Mouse (Mus musculus) heart, embryonic 15.5 days (tissue): ENCODE data around the gene Siglec1. TPM values are rescaled to one million over a fixed set of nuclear protein-coding genes. Genes with fewer than 3 reads are reported as not detected.
A peak's percentile ranks its signal among the peaks of the same experiment; 100 is the strongest.
"Not testable (repeated sequence)": the region's sequence is repeated elsewhere in the genome, so short reads cannot be mapped to it uniquely, and the experiment has no call there.

ENCODE experiments used
- ATAC-seq: fragments of 200-750 bp; cut with Nextera tagmentation; replicated peaks from 2 replicates; pipeline ENCODE4 v1.8.0; 2017; ENCODE audit warnings: low read depth, moderate TSS enrichment; ENCODE audit not compliant: insufficient number of reproducible peaks, insufficient read depth, low FRiP score
- H3K27ac ChIP-seq: fragments of 300-500 bp; sonication (generic); 2 replicates; pipeline ENCODE4 v1.5.1; 2015; ENCODE audit warnings: mild to moderate bottlenecking, inconsistent platforms
- H3K27me3 ChIP-seq: fragments of 300-500 bp; sonication (generic); 2 replicates; pipeline ENCODE4 v1.6.1; 2015; ENCODE audit warnings: inconsistent platforms
- H3K36me3 ChIP-seq: fragments of 300-500 bp; sonication (generic); 2 replicates; pipeline ENCODE4 v1.6.1; 2015; ENCODE audit warnings: mild to moderate bottlenecking, inconsistent platforms
- H3K4me1 ChIP-seq: fragments of 300-500 bp; sonication (generic); replicated peaks from 2 replicates; pipeline ENCODE4 v1.6.1; 2015; ENCODE audit warnings: inconsistent platforms
- H3K4me2 ChIP-seq: fragments of 300-500 bp; sonication (generic); 2 replicates; pipeline ENCODE4 v1.6.1; 2015; ENCODE audit warnings: inconsistent platforms, mild to moderate bottlenecking, moderate library complexity
- H3K4me3 ChIP-seq: fragments of 300-500 bp; sonication (generic); 2 replicates; pipeline ENCODE4 v1.5.1; 2015; ENCODE audit warnings: mild to moderate bottlenecking, inconsistent platforms
- H3K9ac ChIP-seq: fragments of 300-500 bp; sonication (generic); 2 replicates; pipeline ENCODE4 v1.6.1; 2015; ENCODE audit warnings: mild to moderate bottlenecking, inconsistent platforms
- H3K9me3 ChIP-seq: fragments of 300-500 bp; sonication (generic); replicated peaks from 2 replicates; pipeline ENCODE4 v1.6.1; 2016; ENCODE audit warnings: inconsistent platforms
- WGBS: fragments of 180-500 bp; shearing (Covaris S2); methylation state at CpG from one replicate; pipeline ENCODE4 v1.1.7; 2015; ENCODE audit warnings: mixed read lengths; 5-methylcytosine and 5-hydroxymethylcytosine counted together
- microRNA-seq: library from miRNA; unstranded; fragments of <30 nt; microRNA quantifications from one replicate; pipeline ENCODE4, GENCODE M21; 2016
- polyA plus RNA-seq: library from polyadenylated mRNA; unstranded; fragments of >200 nt; fragmentation: Nextera tagmentation; extraction: Ambion mirVana; gene quantifications from 2 replicates; pipeline ENCODE4 v1.2.1, GENCODE M21; 2015

The Siglec1 gene
- polyA plus RNA-seq, 1 experiment from 2014 or later: 0.43 TPM

DNA sequence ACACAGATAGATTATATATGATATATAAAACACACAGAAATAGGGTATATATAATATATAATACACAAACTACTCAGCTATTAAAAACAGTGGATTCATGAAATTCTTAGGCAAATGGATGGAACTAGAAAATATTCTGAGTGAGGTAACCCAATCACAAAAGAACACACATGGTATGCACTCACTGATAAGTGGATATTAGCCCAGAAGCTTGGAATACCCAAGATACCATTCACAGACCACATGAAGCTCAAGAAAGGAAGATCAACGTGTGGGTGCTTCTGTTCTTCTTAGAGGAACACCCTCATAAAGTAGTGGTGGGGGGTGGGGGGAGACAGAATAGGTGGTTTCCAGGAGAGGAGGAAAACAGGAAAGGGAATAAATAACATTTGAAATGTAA lies 55.2 kb downstream of the Siglec1 start:
- not testable (repeated sequence) for H3K27me3 ChIP-seq, H3K4me2 ChIP-seq, H3K9me3 ChIP-seq, H3K27ac ChIP-seq, ATAC-seq, H3K4me1 ChIP-seq, H3K4me3 ChIP-seq, H3K9ac ChIP-seq, H3K36me3 ChIP-seq
- WGBS: 35% methylated on average over 1 of the region's 1 CpGs

DNA sequence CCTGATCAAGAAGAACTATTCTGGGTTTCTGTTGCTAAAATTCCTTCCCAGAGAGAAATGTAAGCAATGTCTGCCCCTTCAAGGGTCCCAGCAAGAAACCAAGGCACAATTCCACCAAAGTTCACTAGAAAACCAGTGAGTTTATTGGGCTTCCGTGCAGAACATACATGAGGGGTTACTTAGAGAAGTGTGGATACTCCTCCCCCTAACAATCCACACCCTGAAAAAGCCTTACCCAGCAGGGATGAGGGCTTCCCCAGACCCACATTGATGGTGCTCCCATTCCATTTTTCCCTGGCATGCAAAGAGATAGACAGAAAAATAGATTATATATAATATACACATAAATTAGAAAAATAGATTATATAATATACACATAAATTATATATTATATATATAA lies 55.6 kb downstream of the Siglec1 start:
- no peak overlapping the region for H3K27ac ChIP-seq
- no peak for ATAC-seq
- H3K27me3 ChIP-seq: peaks cover 2% of the 10 kb centered on the region
- H3K9me3 ChIP-seq: peaks cover 5% of the 10 kb centered on the region; the same call in 1 of the 2 replicates
- no peak overlapping the region for H3K4me2 ChIP-seq
- H3K4me1 ChIP-seq: peaks cover 5% of the 10 kb centered on the region; the same call in 1 of the 2 replicates
- peaks cover 10% of the 10 kb centered on the region; the same call in 1 of the 2 replicates for H3K36me3 ChIP-seq
- no peak overlapping the region for H3K4me3 ChIP-seq
- 91% methylated on average over 1 of the region's 1 CpGs for WGBS
- no peak overlapping the region for H3K9ac ChIP-seq

DNA sequence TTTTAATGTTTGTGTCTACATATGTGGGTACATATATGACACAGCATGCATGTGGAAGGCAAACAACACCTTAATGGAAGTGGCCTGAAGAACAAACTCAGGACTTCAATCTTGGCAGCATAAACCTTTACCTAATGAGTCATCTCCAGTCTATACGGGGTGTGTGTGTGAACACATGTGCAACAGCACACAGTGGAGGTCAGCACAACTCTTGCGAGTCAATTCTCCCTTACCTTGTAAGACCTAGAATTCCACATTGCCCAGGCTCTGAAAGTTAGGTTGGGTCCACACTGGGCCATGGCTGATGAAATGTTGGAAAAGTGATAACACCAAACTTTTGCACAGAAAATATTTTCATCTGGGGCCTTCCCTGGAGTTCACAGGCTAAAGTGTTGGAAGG lies 56.0 kb downstream of the Siglec1 start:
- H3K36me3 ChIP-seq: peaks cover 10% of the 10 kb centered on the region; the same call in 1 of the 2 replicates
- peaks cover 5% of the 10 kb centered on the region; the same call in 1 of the 2 replicates for H3K4me1 ChIP-seq
- no peaks in the 10 kb centered on the region for H3K27me3 ChIP-seq
- peaks cover 5% of the 10 kb centered on the region; the same call in 1 of the 2 replicates for H3K9me3 ChIP-seq
- H3K4me2 ChIP-seq: no peak overlapping the region
- 82% methylated on average over 2 of the region's 2 CpGs for WGBS
- H3K27ac ChIP-seq: no peak overlapping the region
- no peak overlapping the region for H3K9ac ChIP-seq
- ATAC-seq: no peak
- no peak overlapping the region for H3K4me3 ChIP-seq

DNA sequence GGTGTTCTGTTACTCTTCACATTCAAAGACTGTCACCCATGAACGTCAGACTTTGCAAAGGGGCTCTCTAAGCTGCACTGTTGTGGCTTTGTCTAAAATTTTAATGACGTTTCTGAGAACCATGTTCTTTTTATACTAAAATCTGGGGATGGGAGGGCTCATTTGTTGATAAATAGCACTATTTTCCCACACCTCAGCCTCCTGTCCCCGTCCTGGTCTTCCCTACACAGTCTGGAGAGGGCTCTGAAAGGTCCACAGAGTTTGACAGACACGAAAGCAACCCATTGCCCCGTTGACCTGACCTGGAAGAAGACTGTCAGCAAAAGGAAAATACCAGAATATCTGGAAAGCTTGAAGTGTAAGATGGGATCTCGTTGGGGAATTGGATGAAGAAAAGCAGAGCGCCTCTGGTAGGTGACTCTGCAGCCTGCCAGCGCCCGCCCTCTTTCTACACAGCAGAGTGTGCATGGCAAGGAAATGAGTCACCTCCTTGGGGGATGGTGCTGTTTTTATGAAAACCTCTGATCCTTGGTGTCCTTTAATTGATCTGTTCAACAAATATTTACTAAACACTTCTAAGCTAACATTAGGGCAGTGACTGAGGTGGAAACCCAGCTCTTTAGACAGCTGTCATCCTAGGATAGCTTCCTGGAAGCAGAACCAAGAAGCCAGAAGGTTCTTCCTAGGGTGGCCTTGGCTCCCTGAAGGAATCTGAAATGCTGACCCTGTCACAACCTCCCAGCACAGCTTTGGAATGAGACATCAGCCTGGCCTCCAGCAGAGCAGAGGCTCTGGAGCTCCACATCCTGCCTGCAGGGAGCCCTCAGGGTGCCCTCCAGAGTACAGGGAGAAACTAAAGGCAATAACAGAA lies 57.3 kb downstream of the Siglec1 start:
- Histone ChIP-seq H3K4me1 (peaks cover 5% of the 10 kb centered on the region; the same call in 1 of the 2 replicates), H3K9ac (no peak overlapping the region), H3K36me3 (peaks cover 17% of the 10 kb centered on the region), H3K9me3 (peaks cover 5% of the 10 kb centered on the region; the same call in 1 of the 2 replicates), H3K4me2 (no peak overlapping the region), H3K27ac (peak overlapping the region; percentile 47), H3K4me3 (no peak overlapping the region), H3K27me3 (no peaks in the 10 kb centered on the region)
- 43% methylated on average over 9 of the region's 9 CpGs for WGBS
- peak; percentile 69; the same call in 1 of the 2 replicates for ATAC-seq

DNA sequence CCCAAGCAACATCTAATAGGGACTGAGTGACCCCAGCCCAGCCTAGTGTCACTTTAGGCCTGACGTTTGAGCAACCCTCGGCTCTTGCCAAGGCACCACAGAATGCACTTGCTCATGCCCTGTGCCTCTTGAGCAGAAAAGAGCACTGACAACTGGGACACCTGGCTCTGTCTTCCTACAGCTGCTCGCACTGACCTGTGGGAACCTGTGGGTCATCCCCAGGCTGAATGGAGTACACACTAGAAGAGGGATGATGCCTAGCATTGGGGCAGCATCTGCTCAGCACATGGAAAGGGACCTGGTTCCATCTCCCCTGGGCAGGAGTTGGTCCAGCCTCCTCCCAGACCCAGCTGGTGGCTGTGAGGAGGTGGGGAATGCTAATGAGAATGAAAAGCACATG lies 59.6 kb downstream of the Siglec1 start:
- H3K27ac ChIP-seq: no peak overlapping the region
- 86% methylated on average over 3 of the region's 3 CpGs for WGBS
- no peak overlapping the region for H3K4me3 ChIP-seq
- no peak overlapping the region for H3K4me2 ChIP-seq
- ATAC-seq: no peak
- no peak overlapping the region for H3K9ac ChIP-seq
- no peaks in the 10 kb centered on the region for H3K9me3 ChIP-seq
- peaks cover 5% of the 10 kb centered on the region; the same call in 1 of the 2 replicates for H3K4me1 ChIP-seq
- no peaks in the 10 kb centered on the region for H3K27me3 ChIP-seq
- peaks cover 30% of the 10 kb centered on the region for H3K36me3 ChIP-seq

DNA sequence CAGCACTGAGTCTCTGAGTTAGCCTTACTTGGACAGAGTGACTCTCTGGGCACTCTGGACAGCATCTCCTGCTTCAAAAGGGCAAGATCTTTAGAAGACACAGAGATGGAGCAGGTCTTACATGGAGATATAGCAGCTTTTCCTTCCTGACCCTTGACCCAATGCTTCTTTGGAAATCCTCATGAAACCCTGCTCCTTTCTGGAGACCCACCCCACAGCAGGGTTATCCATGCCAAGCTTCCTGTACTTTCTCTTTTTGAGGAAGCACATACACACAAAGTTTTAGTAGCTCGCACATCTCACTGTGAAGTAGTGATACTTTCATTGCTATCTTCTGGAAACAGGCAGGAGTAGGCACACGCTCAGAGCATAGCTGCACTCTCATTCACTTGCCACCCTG lies 61.3 kb downstream of the Siglec1 start:
- Histone ChIP-seq H3K4me1 (peaks cover 5% of the 10 kb centered on the region; the same call in 1 of the 2 replicates), H3K9ac (no peak overlapping the region), H3K4me3 (no peak overlapping the region), H3K36me3 (peaks cover 37% of the 10 kb centered on the region), H3K4me2 (no peak overlapping the region), H3K27ac (no peak overlapping the region), H3K27me3 (no peaks in the 10 kb centered on the region), H3K9me3 (no peaks in the 10 kb centered on the region)
- ATAC-seq: no peak
- 81% methylated on average over 2 of the region's 2 CpGs for WGBS

Small RNAs within 50 kb of the gene (microRNA-seq; reads per million reads assigned to microRNA genes)
- gene Mir6973b: not detected

Other genes starting within 250 kb of the Siglec1 start
- 49.2 and 50.9 TPM in 2 replicates for gene 4930402H24Rik, start 180.4 kb downstream of the Siglec1 start, polyA plus RNA-seq
- gene Atrn, start 180.3 kb downstream of the Siglec1 start, polyA plus RNA-seq: 4.0 and 5.5 TPM in 2 replicates
- 2.8 and 4.7 TPM in 2 replicates for gene Gfra4, start 43.7 kb downstream of the Siglec1 start, polyA plus RNA-seq
- 13.5 and 16.5 TPM in 2 replicates for gene Adam33, start 23.0 kb downstream of the Siglec1 start, polyA plus RNA-seq
- 10.0 and 11.4 TPM in 2 replicates for gene Hspa12b, start 40.5 kb upstream of the Siglec1 start, polyA plus RNA-seq
- gene Gm11037, start 46.7 kb upstream of the Siglec1 start, polyA plus RNA-seq: not detected in 2 replicates
- 59.5 and 71.3 TPM in 2 replicates for gene 1700037H04Rik, start 73.3 kb upstream of the Siglec1 start, polyA plus RNA-seq
- gene Cenpb, start 93.3 kb upstream of the Siglec1 start, polyA plus RNA-seq: 7.5 and 10.7 TPM in 2 replicates
- gene Cdc25b, start 100.2 kb upstream of the Siglec1 start, polyA plus RNA-seq: 49.9 and 61.4 TPM in 2 replicates
- gene Spef1, start 100.5 kb upstream of the Siglec1 start, polyA plus RNA-seq: 1.9 and 2.0 TPM in 2 replicates
- gene Ap5s1, start 120.3 kb upstream of the Siglec1 start, polyA plus RNA-seq: 35.5 and 40.2 TPM in 2 replicates
- 21.9 and 26.0 TPM in 2 replicates for gene Mavs, start 147.3 kb upstream of the Siglec1 start, polyA plus RNA-seq
- 24.2 and 24.4 TPM in 2 replicates for gene Pank2, start 175.7 kb upstream of the Siglec1 start, polyA plus RNA-seq